21 mouse cellular contexts compared by ENCODE assay signal in the genomic region with DNA sequence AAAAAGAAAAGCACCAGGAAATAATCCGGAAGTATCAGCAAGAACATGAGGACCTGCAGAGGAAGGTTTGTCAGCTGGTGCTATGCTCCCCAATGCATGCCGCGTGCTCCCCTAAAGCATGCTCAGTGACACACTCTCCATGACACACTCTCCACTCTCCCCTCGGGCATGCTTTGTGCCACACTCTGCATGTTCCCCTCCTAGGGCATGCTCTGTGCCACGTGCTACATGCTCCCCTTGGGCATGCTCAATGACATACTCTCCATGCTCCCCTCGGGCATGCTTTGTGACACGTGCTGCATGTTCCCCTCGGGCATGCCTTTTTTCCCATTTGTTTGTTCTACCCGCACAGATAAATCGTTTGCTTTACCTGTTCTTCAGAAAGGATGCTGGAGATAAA.
DNase-seq lines count a peak whose midpoint lies in the region; ATAC-seq lines count a peak whose summit lies in the region.
"Had no signal": no experiment of that assay in that cellular context is flagged by ENCODE, and none has a peak within 500 bp of the region (broad histone marks: within the 10 kb centered on the region; RNA-seq: fewer than 3 reads in every experiment).

No protein-coding gene starts in this region.

- no peaks in the 10 kb centered on the region for H3K36me3 ChIP-seq in hindbrain, embryonic 13.5 days
- H3K36me3 ChIP-seq in hindbrain, embryonic 14.5 days (replicated peaks; ENCODE audit: control insufficient read depth, insufficient read depth) = no peaks in the 10 kb centered on the region
- H3K36me3 ChIP-seq in neural tube, embryonic 13.5 days = no peaks in the 10 kb centered on the region
- H3K36me3 ChIP-seq in embryonic facial prominence, embryonic 13.5 days = no peaks in the 10 kb centered on the region
- H3K36me3 ChIP-seq: forebrain, embryonic 12.5 days; heart, embryonic 15.5 days had no signal

- H3K4me2 ChIP-seq in hindbrain, embryonic 13.5 days = no peak overlapping the region
- no peak overlapping the region for H3K4me2 ChIP-seq in hindbrain, embryonic 14.5 days (replicated peaks)
- H3K4me2 ChIP-seq in neural tube, embryonic 13.5 days = no peak overlapping the region
- no peak overlapping the region for H3K4me2 ChIP-seq in embryonic facial prominence, embryonic 13.5 days
- H3K4me2 ChIP-seq: forebrain, embryonic 12.5 days; heart, embryonic 11.5 days; heart, embryonic 15.5 days had no signal

- H3K9me3 ChIP-seq in hindbrain, embryonic 13.5 days = no peaks in the 10 kb centered on the region
- no peaks in the 10 kb centered on the region for H3K9me3 ChIP-seq in hindbrain, embryonic 14.5 days (ENCODE audit: control insufficient read depth, low read length)
- H3K9me3 ChIP-seq in neural tube, embryonic 13.5 days = no peaks in the 10 kb centered on the region
- H3K9me3 ChIP-seq in embryonic facial prominence, embryonic 13.5 days = no peaks in the 10 kb centered on the region
- H3K9me3 ChIP-seq: forebrain, embryonic 12.5 days; heart, embryonic 15.5 days had no signal

- 78% methylated on average over 10 of the region's 10 CpGs for WGBS in hindbrain, embryonic 13.5 days
- 76% methylated on average over 10 of the region's 10 CpGs for WGBS in hindbrain, embryonic 14.5 days
- 67% methylated on average over 10 of the region's 10 CpGs for WGBS in neural tube, embryonic 13.5 days
- WGBS in embryonic facial prominence, embryonic 13.5 days = 75% methylated on average over 10 of the region's 10 CpGs

- no peak for DNase-seq in hindbrain, embryonic 14.5 days (ENCODE audit: low spot score)
- no peak for DNase-seq in neural tube, embryonic 10.5 days (ENCODE audit: extremely low spot score, low spot score)
- DNase-seq in spleen, postnatal 14 days (ENCODE audit: low spot score in 2 of 2) = no peak
- DNase-seq in right cerebral cortex, adult 18-20 months = no peak
- DNase-seq: adrenal gland, postnatal 14 days; cerebellum, adult 11-12 months; cerebellum, adult 9-10 months; cerebellum, postnatal 25 days; gastrocnemius, postnatal 10 days; heart, adult 2 months; heart, postnatal 14 days had no signal

- H3K27me3 ChIP-seq in hindbrain, embryonic 13.5 days = no peaks in the 10 kb centered on the region
- H3K27me3 ChIP-seq in hindbrain, embryonic 14.5 days (ENCODE audit: control insufficient read depth, insufficient read depth, low read length) = no peaks in the 10 kb centered on the region
- no peaks in the 10 kb centered on the region; the same call in 1 of the 2 replicates for H3K27me3 ChIP-seq in neural tube, embryonic 13.5 days
- H3K27me3 ChIP-seq in embryonic facial prominence, embryonic 13.5 days = no peaks in the 10 kb centered on the region
- H3K27me3 ChIP-seq: forebrain, embryonic 12.5 days; heart, embryonic 15.5 days had no signal

- H3K4me1 ChIP-seq in hindbrain, embryonic 13.5 days (replicated peaks) = no peaks in the 10 kb centered on the region
- no peaks in the 10 kb centered on the region for H3K4me1 ChIP-seq in hindbrain, embryonic 14.5 days (replicated peaks; ENCODE audit: control insufficient read depth, insufficient read depth, low read length)
- 0 out of 2 replicates have a peak, but pooled peaks cover 4% of the 10 kb centered on the region for H3K4me1 ChIP-seq in neural tube, embryonic 13.5 days (replicated peaks)
- H3K4me1 ChIP-seq in embryonic facial prominence, embryonic 13.5 days = peaks cover 16% of the 10 kb centered on the region
- H3K4me1 ChIP-seq: forebrain, embryonic 12.5 days had no signal

- H3K9ac ChIP-seq in hindbrain, embryonic 13.5 days = no peak overlapping the region
- no peak overlapping the region for H3K9ac ChIP-seq in hindbrain, embryonic 14.5 days
- no peak overlapping the region for H3K9ac ChIP-seq in neural tube, embryonic 13.5 days
- no peak overlapping the region for H3K9ac ChIP-seq in embryonic facial prominence, embryonic 13.5 days
- H3K9ac ChIP-seq: forebrain, embryonic 12.5 days; heart, embryonic 15.5 days had no signal

- no peak overlapping the region for H3K4me3 ChIP-seq in hindbrain, embryonic 13.5 days
- H3K4me3 ChIP-seq in hindbrain, embryonic 14.5 days (replicated peaks; ENCODE audit: low read length) = no peak overlapping the region
- no peak overlapping the region for H3K4me3 ChIP-seq in neural tube, embryonic 13.5 days
- H3K4me3 ChIP-seq in embryonic facial prominence, embryonic 13.5 days = no peak overlapping the region
- H3K4me3 ChIP-seq: forebrain, embryonic 12.5 days; heart, adult 2 months; heart, embryonic 15.5 days had no signal

- no peak overlapping the region for H3K27ac ChIP-seq in hindbrain, embryonic 13.5 days
- no peak overlapping the region for H3K27ac ChIP-seq in hindbrain, embryonic 14.5 days
- H3K27ac ChIP-seq in neural tube, embryonic 13.5 days (replicated peaks) = no peak overlapping the region
- no peak overlapping the region for H3K27ac ChIP-seq in embryonic facial prominence, embryonic 13.5 days
- H3K27ac ChIP-seq: forebrain, embryonic 12.5 days; heart, adult 2 months; heart, embryonic 15.5 days had no signal

- 0 out of 2 replicates have a peak, but pooled peaks have one; percentile 43 for ATAC-seq in hindbrain, embryonic 13.5 days (ENCODE audit: low FRiP score)
- ATAC-seq in hindbrain, embryonic 14.5 days (ENCODE audit: low FRiP score) = no peak
- ATAC-seq in neural tube, embryonic 13.5 days (ENCODE audit: low read depth) = peak; percentile 40; the same call in 1 of the 2 replicates
- ATAC-seq in embryonic facial prominence, embryonic 13.5 days (ENCODE audit: insufficient number of reproducible peaks, insufficient read depth, low FRiP score, low TSS enrichment, low read depth) = 0 out of 2 replicates have a peak, but pooled peaks have one; percentile 37
- ATAC-seq: activated CD4-positive, CD25-positive, alpha-beta regulatory T cell, adult 4 months; forebrain, embryonic 16.5 days; hindbrain, embryonic 16.5 days; Patski had no signal
